Mouse (Mus musculus) thymus, adult 2 months (tissue): Measurements from ENCODE around the gene Chst14. TPM values are rescaled to one million over a fixed set of nuclear protein-coding genes. Genes with fewer than 3 reads are reported as not detected.

Source experiments
- DNase-seq: peaks from one replicate; pipeline ENCODE4 v3.0.0; 2021
- H3K27ac ChIP-seq: fragments of 200-500 bp; 2 replicates; pipeline ENCODE4 v1.5.1; 2012; ENCODE audit warnings: low read length, control low read depth; ENCODE audit not compliant: control insufficient read depth, insufficient read depth
- H3K27me3 ChIP-seq: fragments of 200-500 bp; 2 replicates; pipeline ENCODE4 v1.6.1; 2012; ENCODE audit warnings: mild to moderate bottlenecking, low read length, moderate library complexity, mixed read lengths; ENCODE audit not compliant: control insufficient read depth, insufficient read depth
- H3K36me3 ChIP-seq: fragments of 200-500 bp; 2 replicates; pipeline ENCODE4 v1.6.1; 2012; ENCODE audit warnings: mild to moderate bottlenecking, low read length, moderate library complexity; ENCODE audit not compliant: control insufficient read depth, insufficient read depth
- H3K4me1 ChIP-seq: fragments of 200-500 bp; replicated peaks from 2 replicates; pipeline ENCODE4 v1.6.1; 2012; ENCODE audit warnings: low read length; ENCODE audit not compliant: control insufficient read depth, insufficient read depth
- H3K4me3 ChIP-seq: fragments of 200-500 bp; 2 replicates; pipeline ENCODE4 v1.5.1; 2012; ENCODE audit warnings: mild to moderate bottlenecking, low read length, control low read depth, moderate library complexity; ENCODE audit not compliant: control insufficient read depth, insufficient read depth
- CTCF ChIP-seq: fragments of 200-500 bp; IDR thresholded peaks from 2 replicates; pipeline ENCODE4 v1.5.1; 2012; ENCODE audit warnings: mild to moderate bottlenecking, control low read depth, low read length, moderate library complexity, borderline replicate concordance; ENCODE audit not compliant: control insufficient read depth, poor library complexity, insufficient read depth; ENCODE audit errors: extremely low read depth
- POLR2A ChIP-seq: fragments of 200-500 bp; IDR thresholded peaks from 2 replicates; pipeline ENCODE4 v1.6.1; 2012; ENCODE audit warnings: mild to moderate bottlenecking, low read length, control low read depth, moderate library complexity; ENCODE audit not compliant: control insufficient read depth, poor library complexity, insufficient read depth; ENCODE audit errors: extremely low read depth
- WGBS: fragments of 180-500 bp; shearing (Covaris S2); methylation state at CpG from one replicate; pipeline ENCODE4 v1.1.7; 2018; 5-methylcytosine and 5-hydroxymethylcytosine counted together
- polyA plus RNA-seq: library from polyadenylated mRNA; depleted of rRNA; stranded (reverse); fragments of >200 nt; gene quantifications from 2 replicates; pipeline ENCODE4 v1.2.3, GENCODE M21; 2012

The Chst14 gene
- polyA plus RNA-seq, 1 experiment: 9.0 TPM

DNA sequence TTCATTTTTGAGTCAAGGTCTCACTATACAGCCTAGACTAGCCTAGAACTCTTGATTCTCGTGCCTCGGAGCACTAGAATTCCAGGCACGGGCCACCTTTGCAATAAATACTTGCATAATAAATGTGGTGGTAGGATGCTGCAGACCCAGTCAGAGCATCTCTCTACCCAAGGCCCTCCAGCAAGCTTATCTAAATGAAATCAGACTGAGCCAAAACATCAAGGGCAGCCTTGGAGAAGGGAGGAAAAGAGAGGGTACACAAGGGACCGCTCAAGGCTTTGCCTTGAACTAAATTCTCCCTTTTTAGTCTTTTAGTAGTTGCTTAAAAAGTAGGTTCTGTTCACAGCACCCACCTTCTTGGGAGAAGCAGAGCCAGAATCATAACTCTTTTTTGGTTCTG, 35.1 kb upstream of the Chst14 start:
- no peak overlapping the region for H3K27ac ChIP-seq
- no peaks in the 10 kb centered on the region for H3K36me3 ChIP-seq
- 93% methylated on average over 4 of the region's 4 CpGs for WGBS
- TF ChIP-seq POLR2A (no peak), CTCF (no peak)
- H3K4me1 ChIP-seq: peaks cover 2% of the 10 kb centered on the region; the same call in 1 of the 2 replicates
- no peak for DNase-seq
- H3K27me3 ChIP-seq: no peaks in the 10 kb centered on the region
- no peak overlapping the region for H3K4me3 ChIP-seq

DNA sequence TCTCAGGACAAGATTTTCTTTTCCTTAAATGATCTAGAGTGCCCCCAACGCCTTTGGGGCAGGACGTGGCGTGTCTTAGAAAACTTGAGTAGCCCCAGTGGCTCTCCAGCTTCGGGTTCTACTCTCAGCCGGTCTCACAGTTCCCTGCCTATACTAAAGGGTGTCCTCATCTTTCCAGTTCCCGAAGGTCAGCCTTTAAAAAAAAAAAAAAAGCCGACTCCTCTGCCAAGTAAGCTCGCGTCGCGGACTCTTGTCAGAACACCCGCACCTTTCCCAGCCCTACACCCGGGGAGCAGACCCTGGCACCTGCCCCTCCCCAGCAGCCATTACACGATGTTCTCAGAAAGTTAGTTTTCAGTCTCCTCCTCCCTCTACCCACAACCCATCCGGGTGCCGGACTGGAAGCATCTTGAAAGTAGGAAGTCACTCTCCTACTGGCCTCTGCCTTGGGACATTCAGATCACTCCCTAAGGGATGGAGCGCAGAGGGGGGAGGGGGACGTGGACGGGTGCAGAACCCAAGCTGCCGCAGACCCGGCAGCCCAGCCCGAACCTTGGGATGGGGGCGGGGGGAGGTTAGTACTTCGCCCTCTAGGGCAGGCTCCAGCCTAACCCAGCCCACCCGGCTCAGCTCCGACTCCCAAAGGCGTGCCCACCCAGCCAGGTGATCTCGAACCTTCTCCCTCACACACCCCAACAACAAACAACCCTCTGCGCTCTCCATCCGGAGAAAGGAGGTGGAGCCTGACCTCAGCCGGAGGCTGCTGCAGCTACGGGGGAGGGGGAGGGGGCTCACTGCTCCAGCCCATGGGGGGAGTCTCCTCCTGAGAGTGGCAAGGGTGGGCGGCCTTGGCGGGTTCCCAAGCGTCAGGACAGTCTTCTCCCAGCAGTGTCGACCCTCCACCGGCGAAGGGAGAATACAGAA, 30.0 kb upstream of the Chst14 start:
- H3K4me1 ChIP-seq: peaks cover 31% of the 10 kb centered on the region
- DNase-seq: peak; percentile 73
- no peak overlapping the region for H3K27ac ChIP-seq
- 5% methylated on average over 38 of the region's 38 CpGs for WGBS
- H3K36me3 ChIP-seq: no peaks in the 10 kb centered on the region
- peaks cover 23% of the 10 kb centered on the region; the same call in 1 of the 2 replicates for H3K27me3 ChIP-seq
- TF ChIP-seq CTCF (no peak), POLR2A (no peak)
- peak overlapping the region; percentile 62 for H3K4me3 ChIP-seq

DNA sequence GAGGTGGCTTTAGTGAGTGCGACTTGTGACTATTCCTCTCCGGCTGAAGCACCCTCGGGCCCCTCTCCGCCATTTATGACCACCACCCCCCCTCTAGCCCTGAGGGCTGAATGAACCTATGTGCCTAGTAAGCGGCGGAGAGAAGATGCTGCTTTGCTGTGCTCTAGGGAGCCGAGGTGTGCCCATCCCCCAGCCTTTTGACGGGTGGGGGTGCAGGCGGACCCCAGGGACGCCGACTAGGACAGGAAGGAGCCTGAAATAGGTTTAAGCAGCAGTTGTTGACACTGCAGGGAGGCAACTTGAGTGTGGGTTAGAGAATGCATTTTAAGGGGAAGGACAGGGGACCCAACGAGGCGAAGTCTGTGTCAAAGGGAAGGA, 29.4 kb upstream of the Chst14 start:
- no peak for DNase-seq
- Histone ChIP-seq H3K4me3 (peak overlapping the region; percentile 62), H3K27me3 (peaks cover 23% of the 10 kb centered on the region; the same call in 1 of the 2 replicates), H3K4me1 (peaks cover 31% of the 10 kb centered on the region), H3K36me3 (no peaks in the 10 kb centered on the region), H3K27ac (no peak overlapping the region)
- WGBS: 2% methylated on average over 13 of the region's 13 CpGs
- TF ChIP-seq POLR2A (no peak), CTCF (no peak)

DNA sequence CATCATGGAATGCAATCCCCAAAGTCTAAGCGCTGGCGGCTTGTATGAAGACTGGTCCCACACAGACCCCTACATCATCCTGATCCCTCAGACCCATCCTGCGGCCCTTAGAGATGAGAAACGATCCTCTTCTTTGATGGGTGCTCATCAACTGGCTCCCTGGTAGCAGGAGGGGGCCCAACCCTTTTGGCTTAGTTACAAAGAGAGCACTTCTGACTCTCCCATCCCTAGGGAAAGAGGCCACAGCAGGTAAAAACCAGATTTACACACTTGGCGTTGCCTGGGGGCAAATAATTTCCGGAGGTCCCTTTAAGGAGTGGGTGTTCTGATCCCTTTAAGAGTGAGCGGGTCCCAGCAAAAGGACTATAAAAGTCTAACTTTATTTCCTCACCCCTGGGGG, 28.9 kb upstream of the Chst14 start:
- Histone ChIP-seq H3K4me3 (peak overlapping the region; percentile 62; the same call in 1 of the 2 replicates), H3K27me3 (peaks cover 28% of the 10 kb centered on the region), H3K27ac (no peak overlapping the region), H3K36me3 (no peaks in the 10 kb centered on the region), H3K4me1 (peaks cover 32% of the 10 kb centered on the region)
- DNase-seq: no peak
- TF ChIP-seq POLR2A (no peak), CTCF (no peak)
- WGBS: 19% methylated on average over 7 of the region's 7 CpGs

DNA sequence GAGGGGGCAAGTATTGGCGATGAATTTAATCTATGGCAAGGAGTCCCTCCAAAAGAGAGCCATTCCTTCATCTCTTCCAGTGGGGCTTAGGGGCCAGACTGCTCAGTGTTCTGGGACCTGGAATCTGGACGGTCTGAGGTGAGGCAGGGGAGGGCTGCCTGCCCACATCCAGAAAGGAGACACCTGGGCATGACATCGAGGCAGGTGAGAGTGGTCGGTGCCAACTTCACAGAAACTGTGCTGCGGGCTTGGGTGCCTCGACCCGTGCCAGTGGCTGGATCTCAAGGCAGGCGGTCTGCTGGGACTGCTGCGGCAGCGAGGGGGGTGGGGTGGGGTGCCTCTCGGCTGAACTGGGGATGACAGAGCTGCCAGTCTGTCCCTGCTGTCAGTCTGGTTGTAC, 28.5 kb upstream of the Chst14 start:
- no peak overlapping the region for H3K27ac ChIP-seq
- TF ChIP-seq CTCF (no peak), POLR2A (no peak)
- H3K27me3 ChIP-seq: peaks cover 31% of the 10 kb centered on the region
- WGBS: 11% methylated on average over 11 of the region's 11 CpGs
- H3K4me1 ChIP-seq: peaks cover 36% of the 10 kb centered on the region
- H3K36me3 ChIP-seq: no peaks in the 10 kb centered on the region
- H3K4me3 ChIP-seq: no peak overlapping the region
- DNase-seq: no peak

DNA sequence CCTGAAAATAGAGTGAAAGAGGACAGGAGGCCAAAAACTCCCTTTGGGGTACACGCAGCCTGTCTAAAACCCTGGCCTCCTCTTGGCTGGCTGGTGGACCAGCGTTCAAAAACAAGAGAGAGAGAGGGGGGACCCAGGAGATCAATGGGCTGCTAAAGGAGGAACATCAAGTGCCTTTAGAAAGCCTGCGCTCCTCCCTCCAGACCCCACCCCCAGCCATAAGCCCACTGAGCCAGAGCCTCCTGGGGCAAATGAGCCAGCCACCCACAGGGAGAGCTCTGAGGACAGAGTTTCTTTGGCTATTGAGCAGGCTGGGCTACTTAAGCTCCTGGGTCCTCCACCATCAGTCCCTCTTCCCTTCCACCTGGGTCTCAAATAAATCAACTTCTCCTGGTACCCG, 27.5 kb upstream of the Chst14 start:
- Histone ChIP-seq H3K27ac (no peak overlapping the region), H3K27me3 (peaks cover 38% of the 10 kb centered on the region), H3K36me3 (no peaks in the 10 kb centered on the region), H3K4me1 (peaks cover 38% of the 10 kb centered on the region), H3K4me3 (no peak overlapping the region)
- TF ChIP-seq POLR2A (no peak), CTCF (no peak)
- 65% methylated on average over 4 of the region's 4 CpGs for WGBS
- no peak for DNase-seq
